ENCODE assay signal across 29 mouse cellular contexts in genomic region chr1:163992371-163992770, GRCm38 (mm10). TPM values are rescaled to one million over a fixed set of nuclear protein-coding genes. Genes with fewer than 3 reads are reported as not detected.
DNase-seq lines count a peak whose midpoint lies in the region; ATAC-seq and TF ChIP-seq lines count a peak whose summit lies in the region.
"Had no signal": no experiment of that assay in that cellular context is flagged by ENCODE, and none has a peak within 500 bp of the region (broad histone marks: within the 10 kb centered on the region; RNA-seq: fewer than 3 reads in every experiment).

No protein-coding gene starts in this region.

- intact Hi-C loops in gastrocnemius, postnatal 36 days (cut with DNase I) = no loop called here

- no peak for TF ChIP-seq CTCF in MEL (IDR thresholded peaks at IDR 0.05 in 2 of 3, conservative IDR thresholded peaks at IDR 0.05 in 1 of 3; ENCODE audit: control insufficient read depth in 1 of 3, insufficient read depth in 1 of 3, low read depth in 2 of 3, low read length in 3 of 3, poor library complexity in 1 of 3, severe bottlenecking in 1 of 3)

- WGBS in kidney, embryonic 15.5 days = 65% methylated on average over 4 of the region's 4 CpGs

- 0 out of 2 replicates have a peak, but pooled peaks have one; percentile 20 for ATAC-seq in kidney, embryonic 15.5 days (replicated peaks; ENCODE audit: low FRiP score)
- no peak for ATAC-seq in megakaryocyte, adult 5-6 weeks (ENCODE audit: poor library complexity, severe bottlenecking)
- ATAC-seq: CD4-positive, CD25-positive, alpha-beta regulatory T cell, adult 4 months; forebrain, embryonic 13.5 days; forebrain, embryonic 16.5 days; hindbrain, postnatal 0 days; inflammation-experienced regulatory T-cells, adult 6 months had no signal

- no peak for TF ChIP-seq RAD21 in MEL (IDR thresholded peaks at IDR 0.05; ENCODE audit: low read depth, low read length)

- no peak for TF ChIP-seq EP300 in MEL (IDR thresholded peaks at IDR 0.05; ENCODE audit: low read depth in 1 of 2, low read length in 2 of 2)

- no peak for DNase-seq in kidney, postnatal 10 days
- peak; percentile 53 for DNase-seq in 416B (ENCODE audit: low read depth)
- DNase-seq in MEL (ENCODE audit: low read depth, low spot score) = peak; percentile 62
- DNase-seq in spleen, postnatal 4 days (ENCODE audit: low spot score in 2 of 2) = no peak
- DNase-seq in gastrocnemius, postnatal 36 days = no peak
- DNase-seq: adrenal gland, adult 2 months; adrenal gland, postnatal 14 days; cerebellum, adult 11-12 months; cerebellum, adult 9-10 months; cerebellum, postnatal 14 days; gastrocnemius, postnatal 10 days; heart, adult 18-20 months; heart, postnatal 14 days; heart, postnatal 4 days had no signal

- H3K79me2 ChIP-seq in MEL (ENCODE audit: control insufficient read depth, insufficient read depth, low read length, poor library complexity) = peaks cover 14% of the 10 kb centered on the region

- H3K9me3 ChIP-seq in kidney, embryonic 15.5 days (replicated peaks) = no peaks in the 10 kb centered on the region
- H3K9me3 ChIP-seq in megakaryocyte, embryonic 14.5 days = no peaks in the 10 kb centered on the region
- no peaks in the 10 kb centered on the region for H3K9me3 ChIP-seq in MEL (replicated peaks; ENCODE audit: insufficient read depth, low read length)
- H3K9me3 ChIP-seq: forebrain, embryonic 10.5 days; forebrain, embryonic 13.5 days; heart, embryonic 12.5 days; heart, embryonic 15.5 days had no signal

- peaks cover 10% of the 10 kb centered on the region for H3K4me1 ChIP-seq in kidney, embryonic 15.5 days
- H3K4me1 ChIP-seq in megakaryocyte, embryonic 14.5 days = peaks cover 37% of the 10 kb centered on the region
- H3K4me1 ChIP-seq in MEL (ENCODE audit: control insufficient read depth in 1 of 2, insufficient read depth in 2 of 2, low read length in 2 of 2) = peaks cover 5 to 12% of the 10 kb centered on the region in 2 experiments; a peak in 3 of 4 replicates

- no peak overlapping the region for H3K9ac ChIP-seq in kidney, embryonic 15.5 days
- peak overlapping the region; percentile 48 for H3K9ac ChIP-seq in MEL (ENCODE audit: control insufficient read depth, low read depth, low read length, poor library complexity, severe bottlenecking)
- H3K9ac ChIP-seq: forebrain, embryonic 13.5 days; heart, embryonic 12.5 days; heart, embryonic 15.5 days; hindbrain, embryonic 14.5 days had no signal

- no peak for TF ChIP-seq POLR2A in MEL (IDR thresholded peaks at IDR 0.05; ENCODE audit: control insufficient read depth in 1 of 2, insufficient read depth in 1 of 2, low read depth in 1 of 2, low read length in 2 of 2, poor library complexity in 1 of 2)

- no peaks in the 10 kb centered on the region for H3K27me3 ChIP-seq in kidney, embryonic 15.5 days
- no peaks in the 10 kb centered on the region for H3K27me3 ChIP-seq in megakaryocyte, embryonic 14.5 days (replicated peaks)
- H3K27me3 ChIP-seq in MEL (ENCODE audit: control insufficient read depth in 1 of 2, insufficient read depth in 2 of 2, low read length in 2 of 2) = no peaks in the 10 kb centered on the region
- H3K27me3 ChIP-seq: forebrain, embryonic 13.5 days; heart, embryonic 12.5 days; heart, embryonic 15.5 days had no signal

- no peak overlapping the region for H3K4me3 ChIP-seq in kidney, embryonic 15.5 days (replicated peaks)
- peak overlapping the region; percentile 75 for H3K4me3 ChIP-seq in megakaryocyte, embryonic 14.5 days (replicated peaks)
- H3K4me3 ChIP-seq in MEL (ENCODE audit: control insufficient read depth in 1 of 2, insufficient read depth in 1 of 2, low read depth in 2 of 2, low read length in 2 of 2) = peak overlapping the region; percentile 22 to 26; a peak in 3 of 4 replicates
- H3K4me3 ChIP-seq: forebrain, embryonic 10.5 days; forebrain, embryonic 13.5 days; heart, embryonic 12.5 days; heart, embryonic 15.5 days had no signal

- H3K27ac ChIP-seq in kidney, embryonic 15.5 days = peak overlapping the region; percentile 6; the same call in 1 of the 2 replicates
- H3K27ac ChIP-seq in MEL (ENCODE audit: control insufficient read depth, low read depth, low read length) = peak overlapping the region; percentile 67
- H3K27ac ChIP-seq: forebrain, embryonic 10.5 days; forebrain, embryonic 13.5 days; heart, embryonic 15.5 days; hindbrain, embryonic 14.5 days; hindbrain, postnatal 0 days had no signal

- H3K4me2 ChIP-seq in kidney, embryonic 15.5 days = no peak overlapping the region
- H3K4me2 ChIP-seq: forebrain, embryonic 13.5 days; heart, embryonic 12.5 days; heart, embryonic 15.5 days; hindbrain, embryonic 14.5 days had no signal

- H3K36me3 ChIP-seq in kidney, embryonic 15.5 days = peaks cover 14% of the 10 kb centered on the region; the same call in 1 of the 2 replicates
- H3K36me3 ChIP-seq in megakaryocyte, embryonic 14.5 days (replicated peaks; ENCODE audit: low read length) = peaks cover 28% of the 10 kb centered on the region
- H3K36me3 ChIP-seq in MEL (ENCODE audit: control insufficient read depth in 1 of 2, insufficient read depth in 2 of 2, low read length in 2 of 2) = peaks cover 2 to 20% of the 10 kb centered on the region in 2 experiments

TF ChIP-seq in MEL, 35 proteins besides CTCF, POLR2A, EP300 and RAD21:
- TF ChIP-seq UBTF (IDR thresholded peaks at IDR 0.05; ENCODE audit: borderline replicate concordance, insufficient read depth, low read depth, low read length) (no peak), TBP (IDR thresholded peaks at IDR 0.05; ENCODE audit: low read depth, low read length) (no peak), GABPA (IDR thresholded peaks at IDR 0.05; ENCODE audit: low read depth, low read length) (no peak), CHD1 (IDR thresholded peaks at IDR 0.05; ENCODE audit: low read depth, low read length) (no peak), ZNF384 (IDR thresholded peaks at IDR 0.05; ENCODE audit: low read depth, low read length) (no peak), HCFC1 (IDR thresholded peaks at IDR 0.05; ENCODE audit: low read depth, low read length) (no peak), MEF2A (IDR thresholded peaks at IDR 0.05; ENCODE audit: extremely low read depth, insufficient replicate concordance, low read depth, low read length, poor library complexity, severe bottlenecking) (no peak), MXI1 (IDR thresholded peaks at IDR 0.05; ENCODE audit: low read depth, low read length) (no peak), MAX (IDR thresholded peaks at IDR 0.05; ENCODE audit: low read length) (no peak), ZMIZ1 (IDR thresholded peaks at IDR 0.05; ENCODE audit: low read depth, low read length) (no peak), KAT2A (conservative IDR thresholded peaks at IDR 0.05; ENCODE audit: low read depth, low read length) (no peak), ELF1 (IDR thresholded peaks at IDR 0.05; ENCODE audit: low read depth, low read length) (no peak), JUND (IDR thresholded peaks at IDR 0.05; ENCODE audit: low read depth, low read length) (no peak), TCF12 (IDR thresholded peaks at IDR 0.05; ENCODE audit: low read depth, low read length) (no peak), MAZ (IDR thresholded peaks at IDR 0.05; ENCODE audit: low read depth, low read length) (no peak)

RNA-seq across cellular contexts. Expression of gene BC055324, which starts 2.2 kb away (rescaled TPM):
- polyA plus RNA-seq in kidney, embryonic 15.5 days (2015; fragmentation: Nextera tagmentation; extraction: Ambion mirVana) = 27.7 and 29.2 TPM in 2 replicates
- polyA plus RNA-seq in megakaryocyte, embryonic 14.5 days (2012; ENCODE audit: insufficient read depth, low replicate concordance) = 0.44 TPM in 1 of 2 replicates, not detected in the other
- 15.2 and 20.5 TPM in 2 replicates for total RNA-seq in megakaryocyte, adult 5-6 weeks (2015)
- 15.5 and 15.6 TPM in 2 replicates for total RNA-seq in megakaryocyte, adult 5-6 weeks (2017)
- 19.2 and 21.5 TPM in 2 replicates for total RNA-seq in MEL (2012; rRNA removed)
- 10 to 100 TPM in 1 of 2 experiments, not detected in 1; 21.4 TPM for polyA plus RNA-seq in MEL (2012; ENCODE audit: insufficient read depth in 1 of 2, insufficient read length in 2 of 2, low read depth in 1 of 2, low replicate concordance in 2 of 2, missing spikeins in 1 of 2)
- under 1 TPM; 0.18 to 0.20 TPM for total RNA-seq in gastrocnemius, postnatal 36 days (2021)

RNA-seq across cellular contexts. Expression of gene Mettl18, which starts 2.3 kb away (rescaled TPM):
- polyA plus RNA-seq in kidney, embryonic 15.5 days (2015; fragmentation: Nextera tagmentation; extraction: Ambion mirVana) = 10.8 and 11.6 TPM in 2 replicates
- polyA plus RNA-seq in megakaryocyte, embryonic 14.5 days (2012; ENCODE audit: insufficient read depth, low replicate concordance) = 0.41 TPM in 1 of 2 replicates, not detected in the other
- total RNA-seq in megakaryocyte, adult 5-6 weeks (2015) = 2.8 and 5.4 TPM in 2 replicates
- 10.2 and 10.7 TPM in 2 replicates for total RNA-seq in megakaryocyte, adult 5-6 weeks (2017)
- total RNA-seq in MEL (2012; rRNA removed) = 6.9 and 7.1 TPM in 2 replicates
- polyA plus RNA-seq in MEL (2012; ENCODE audit: insufficient read depth in 1 of 2, insufficient read length in 2 of 2, low read depth in 1 of 2, low replicate concordance in 2 of 2, missing spikeins in 1 of 2) = 1 to 10 TPM in 1 of 2 experiments, not detected in 1; 5.8 TPM
- total RNA-seq in gastrocnemius, postnatal 36 days (2021) = 1 to 10 TPM; 2.0 to 3.1 TPM

RNA-seq across cellular contexts. Expression of gene Sele, which starts 55.7 kb away (rescaled TPM):
- 0.10 and 0.17 TPM in 2 replicates for polyA plus RNA-seq in kidney, embryonic 15.5 days (2015; fragmentation: Nextera tagmentation; extraction: Ambion mirVana)
- not detected in 2 replicates for polyA plus RNA-seq in megakaryocyte, embryonic 14.5 days (2012; ENCODE audit: insufficient read depth, low replicate concordance)
- 0.07 and 0.18 TPM in 2 replicates for total RNA-seq in megakaryocyte, adult 5-6 weeks (2015)
- 0.20 TPM in 1 of 2 replicates, not detected in the other for total RNA-seq in megakaryocyte, adult 5-6 weeks (2017)
- not detected in 2 replicates for total RNA-seq in MEL (2012; rRNA removed)
- polyA plus RNA-seq in MEL (2012; ENCODE audit: insufficient read depth in 1 of 2, insufficient read length in 2 of 2, low read depth in 1 of 2, low replicate concordance in 2 of 2, missing spikeins in 1 of 2) = not detected
- not detected for total RNA-seq in gastrocnemius, postnatal 36 days (2021)
- total RNA-seq: gastrocnemius, adult 18-20 months; gastrocnemius, postnatal 10 days; hindbrain, postnatal 0 days had no signal
- polyA plus RNA-seq: embryonic facial prominence, embryonic 11.5 days; forebrain, embryonic 10.5 days; forebrain, embryonic 13.5 days; forebrain, embryonic 16.5 days; hindbrain, embryonic 11.5 days; hindbrain, embryonic 14.5 days; hindbrain, postnatal 0 days had no signal

Comparison
In these comparisons a context has a peak if more than half of its experiments do, and no peak if none do; other contexts are left out.
1. DNase-seq: peak in 416B (single experiment) and MEL (single experiment); none in kidney, postnatal 10 days (single experiment), spleen, postnatal 4 days (0 of 2) and gastrocnemius, postnatal 36 days (0 of 2).
2. RNA of gene BC055324, which starts 2.2 kb away (total RNA-seq): 15.2 to 20.5 TPM in megakaryocyte, adult 5-6 weeks and 19.2 to 21.5 TPM in MEL; 0.18 to 0.20 TPM in gastrocnemius, postnatal 36 days; every median in the first group is over 10 times any median in the second.